Mouse (Mus musculus) left cerebral cortex, adult 18-20 months (tissue): ENCODE results near the gene Invs. TPM values are rescaled to one million over a fixed set of nuclear protein-coding genes. Genes with fewer than 3 reads are reported as not detected.
A peak's percentile ranks its signal among the peaks of the same experiment; 100 is the strongest.

ENCODE experiments used
- DNase-seq, 2 experiments: peaks; one replicate each; pipeline ENCODE4 v3.0.0; 2021 to 2022; ENCODE audit warnings: low spot score in 2 of 2, mixed read lengths in 1 of 2
- long read RNA-seq, 2 experiments: library from polyadenylated mRNA; stranded (forward); transcript quantifications; one replicate each; pipeline ENCODE4 v2.0.0; 2021
- total RNA-seq, 2 experiments: library from RNA; stranded (reverse); gene quantifications; 2 replicates each; pipeline ENCODE4 v1.2.3; 2021

Invs gene
- total RNA-seq: 10 to 100 TPM; 11.8 to 13.1 TPM
- long read RNA-seq, experiment 1, partial matches to known transcripts: 0 of 3 reads
- long read RNA-seq, experiment 1, other reads (novel, unspliced or antisense): 3 of 3 reads
- long read RNA-seq, experiment 2, partial matches to known transcripts: 1 of 2 reads
- long read RNA-seq, experiment 2, other reads (novel, unspliced or antisense): 1 of 2 reads

DNA sequence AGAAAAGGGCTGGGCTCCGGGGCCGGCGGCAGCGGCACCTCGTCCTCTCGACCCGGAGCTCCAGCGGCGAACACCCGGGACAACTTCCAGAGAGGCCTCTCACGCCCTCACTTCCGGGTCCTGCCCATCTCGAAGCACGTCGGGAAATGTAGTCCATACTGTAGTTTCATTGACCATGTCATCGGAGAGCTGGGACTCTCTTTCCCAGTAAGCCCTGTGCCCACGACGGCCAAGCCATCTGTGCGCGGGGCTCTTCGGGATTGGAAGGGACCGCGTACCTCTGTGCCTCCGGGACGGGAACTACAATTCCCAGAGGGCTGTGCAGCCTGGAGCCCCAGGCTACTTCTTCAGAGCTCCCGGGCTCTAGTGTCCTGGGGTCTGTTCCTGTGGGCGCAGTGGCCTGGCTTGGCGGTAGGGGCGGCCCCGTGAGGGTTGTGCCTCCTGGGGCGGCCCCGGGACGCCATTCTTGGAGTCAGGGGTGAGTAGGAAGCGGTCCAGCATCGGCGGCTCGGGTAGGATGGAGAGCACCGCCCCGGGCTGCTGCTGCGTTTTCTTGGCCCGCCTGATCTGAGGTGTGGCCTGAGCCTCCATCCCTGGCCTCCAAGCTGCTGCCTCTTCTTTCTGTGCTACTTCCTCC lies at the start of gene Invs, which contains the start of gene Erp44:
TSS of gene Invs (plus strand) at position 263 of the 637 bp plus-strand sequence.
TSS of gene Erp44 (minus strand) at position 61 of the 637 bp plus-strand sequence.
- DNase-seq: peak; percentile 91 to 95

DNA sequence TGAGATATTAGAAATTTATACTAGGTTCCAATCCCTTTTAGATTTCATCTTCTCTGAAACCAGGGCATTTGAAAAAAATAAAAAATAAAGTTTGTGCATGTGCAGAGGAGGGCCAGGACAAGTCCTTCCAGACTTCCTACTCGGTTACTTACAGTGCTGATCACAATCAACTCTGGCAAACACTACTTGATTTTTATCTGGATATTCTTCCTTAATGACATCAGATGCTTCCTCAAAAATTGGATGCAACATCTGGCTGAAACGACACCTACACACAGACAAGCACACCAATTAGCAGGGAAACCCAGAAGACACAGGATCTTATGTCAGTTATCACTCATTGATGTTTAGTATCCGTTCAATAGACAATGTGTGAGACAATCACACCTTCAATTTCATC lies 42.8 kb upstream of the Invs start:
- no peak for DNase-seq

DNA sequence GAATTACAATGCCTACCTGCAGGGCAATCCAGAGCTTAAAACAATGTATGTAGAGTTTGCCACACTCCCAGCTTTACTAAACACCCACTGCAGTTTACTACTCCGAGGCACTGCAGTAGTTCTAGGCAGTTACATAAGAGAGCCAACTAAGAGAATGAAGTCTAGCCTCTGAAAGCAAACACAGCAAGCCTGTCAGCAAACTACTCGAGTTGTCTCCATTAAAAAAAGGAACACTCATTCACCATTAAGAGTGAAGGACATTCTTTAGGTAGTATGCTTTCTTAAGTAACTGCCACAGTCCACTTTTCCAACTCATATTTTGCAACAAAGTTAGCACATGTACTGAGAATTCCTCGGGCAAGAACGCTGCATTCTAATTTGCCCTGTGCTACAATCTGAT lies 40.5 kb upstream of the Invs start:
- peak in 1 of 2 experiments; percentile 11 for DNase-seq

DNA sequence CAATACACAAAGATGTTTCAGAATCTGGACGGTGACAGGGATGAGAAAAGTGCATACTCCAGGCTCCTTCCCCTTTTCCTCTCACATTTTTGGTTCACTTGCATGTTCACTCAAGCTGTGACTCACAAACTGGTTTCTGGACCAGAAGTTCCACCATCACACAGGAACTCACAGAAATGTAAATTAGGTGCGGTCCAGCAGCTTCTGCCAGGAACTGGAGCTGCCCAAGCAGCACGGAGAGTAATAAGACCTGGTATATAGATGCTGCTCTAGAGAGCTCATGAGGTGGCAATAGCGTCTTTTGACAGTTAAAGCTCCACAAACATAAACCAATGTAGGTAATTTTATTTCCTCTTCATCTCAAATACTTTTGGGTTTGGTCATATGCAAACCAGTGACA lies 37.1 kb upstream of the Invs start:
- no peak for DNase-seq

DNA sequence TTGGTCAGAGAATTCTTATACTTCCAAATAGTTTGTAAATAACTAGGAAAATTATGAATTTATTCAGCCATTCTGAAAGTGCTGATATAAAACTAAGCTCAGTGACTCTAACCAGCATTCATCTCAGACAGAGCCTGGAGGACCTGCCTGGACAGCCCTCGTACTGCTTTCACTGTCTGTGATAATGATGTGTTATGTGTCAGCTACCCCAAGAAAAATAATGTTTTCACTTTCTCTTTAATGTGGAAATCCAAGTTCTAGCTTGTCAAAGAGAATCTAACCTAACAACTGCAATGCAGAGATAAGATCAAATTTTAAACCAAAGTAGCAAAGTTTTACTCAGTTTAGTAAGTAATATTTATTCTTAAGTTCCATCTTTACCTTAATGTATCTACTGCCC lies 35.8 kb upstream of the Invs start:
- no peak for DNase-seq

DNA sequence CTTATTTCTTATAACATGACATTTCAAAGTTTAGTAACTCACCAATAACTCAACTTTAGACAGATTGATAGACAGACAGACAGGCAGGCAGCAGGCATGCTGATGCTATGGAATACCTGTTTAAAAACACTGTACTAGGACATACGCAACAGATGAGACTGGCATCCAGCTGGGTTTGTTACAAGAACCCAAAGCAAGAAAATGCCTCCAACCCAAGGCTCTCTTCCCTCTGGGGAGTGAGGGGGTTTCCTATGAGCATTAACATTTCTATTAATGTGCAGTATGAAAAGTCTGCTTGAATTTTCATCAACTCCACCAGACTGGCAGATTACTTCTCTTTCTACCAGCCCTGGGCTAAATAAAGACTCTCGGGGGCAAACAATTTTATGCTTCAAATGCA lies 35.3 kb upstream of the Invs start:
- DNase-seq: no peak

DNA sequence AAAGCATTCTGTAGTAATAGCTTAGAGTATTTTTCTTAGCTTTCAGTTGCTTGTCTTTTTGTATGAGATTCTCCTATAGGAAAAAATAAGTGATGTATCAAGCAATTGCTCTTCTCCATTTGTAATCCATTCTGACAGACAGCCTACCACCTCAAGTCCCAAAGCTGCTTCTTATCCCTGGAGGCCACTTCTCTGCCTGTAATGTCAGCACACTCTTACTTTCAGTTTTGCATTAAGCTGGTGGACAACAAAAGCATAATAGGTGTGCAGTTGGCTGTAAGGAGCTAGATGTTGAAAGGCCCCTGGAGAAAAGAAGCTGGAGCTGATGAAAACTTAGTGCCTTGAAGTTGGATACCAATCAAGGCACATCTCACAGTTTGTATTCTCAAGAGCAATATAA lies 26.3 kb upstream of the Invs start:
- DNase-seq: no peak

DNA sequence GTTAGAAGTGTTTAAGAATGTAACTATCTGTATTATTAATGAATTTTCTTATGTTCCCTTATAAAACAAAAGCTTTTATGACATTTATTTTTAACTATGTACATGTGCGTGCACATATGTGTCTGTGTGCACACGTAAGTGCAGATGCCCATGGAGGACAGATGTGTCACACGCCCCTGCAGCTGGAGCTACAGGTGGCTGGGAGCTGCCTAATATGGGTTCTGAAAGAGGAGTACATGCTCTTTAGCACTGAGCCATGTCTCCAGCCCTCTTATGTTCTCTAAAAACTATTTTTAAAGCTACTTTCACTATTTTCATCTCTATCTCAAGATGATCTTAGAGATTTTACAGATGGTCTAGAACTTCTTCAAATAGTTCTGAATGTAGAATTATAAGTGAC lies 21.5 kb upstream of the Invs start:
- DNase-seq: no peak

DNA sequence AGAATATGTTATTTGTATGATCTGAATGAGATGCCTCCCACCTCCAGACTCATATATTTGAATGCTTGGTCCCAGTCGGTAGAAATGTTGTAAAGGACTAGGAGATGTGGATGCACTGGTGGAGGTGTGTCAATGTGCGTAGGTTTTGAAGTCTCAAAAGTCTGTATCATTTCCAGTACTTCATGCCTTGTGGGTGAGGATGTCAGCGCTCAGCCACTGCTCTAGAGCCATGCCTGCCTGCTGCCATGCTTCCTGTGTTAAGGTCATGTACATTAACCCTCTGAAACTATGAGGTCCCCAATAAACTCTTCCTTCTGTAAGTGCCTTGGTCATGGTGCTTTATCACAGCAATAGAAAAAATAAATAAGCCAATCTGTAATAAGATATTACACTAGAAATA lies 11.9 kb upstream of the Invs start:
- DNase-seq: no peak

DNA sequence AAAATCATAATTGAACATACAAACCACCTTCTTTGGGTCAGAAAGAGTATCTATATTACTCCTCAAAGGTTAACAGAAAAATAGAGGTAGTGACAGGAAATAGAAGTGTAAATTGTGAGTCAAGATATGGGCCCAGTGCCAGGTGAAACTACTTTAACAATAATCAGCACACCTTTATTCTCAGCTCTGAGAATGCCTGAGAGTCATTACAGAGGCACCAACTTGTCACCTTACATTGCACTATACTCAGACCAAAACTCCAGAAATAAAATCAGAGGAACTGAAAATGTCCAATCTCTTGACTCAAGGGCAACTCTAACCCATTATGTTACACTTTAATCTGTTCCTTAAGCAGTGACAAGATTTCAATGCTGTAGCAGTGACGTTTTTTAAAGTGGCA lies 11.4 kb upstream of the Invs start:
- no peak for DNase-seq

DNA sequence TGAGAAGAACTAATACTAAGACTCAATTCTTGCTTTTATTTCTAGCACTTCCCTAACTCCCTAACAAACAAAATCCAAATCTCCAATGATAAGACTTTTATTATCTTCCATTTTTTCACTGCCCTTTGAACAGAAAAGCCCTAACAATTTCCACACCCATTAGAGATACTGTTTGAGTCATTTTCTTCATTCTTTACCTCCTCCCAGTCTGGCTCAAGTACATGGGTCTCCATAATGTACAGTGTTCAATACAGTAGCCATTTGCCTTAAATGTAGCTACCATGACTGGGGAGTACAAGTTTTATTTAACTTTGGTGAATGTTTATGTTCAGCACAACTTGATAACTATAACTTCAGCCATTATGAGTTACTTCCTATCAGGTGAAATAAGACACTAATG lies 9.0 kb upstream of the Invs start:
- no peak for DNase-seq

DNA sequence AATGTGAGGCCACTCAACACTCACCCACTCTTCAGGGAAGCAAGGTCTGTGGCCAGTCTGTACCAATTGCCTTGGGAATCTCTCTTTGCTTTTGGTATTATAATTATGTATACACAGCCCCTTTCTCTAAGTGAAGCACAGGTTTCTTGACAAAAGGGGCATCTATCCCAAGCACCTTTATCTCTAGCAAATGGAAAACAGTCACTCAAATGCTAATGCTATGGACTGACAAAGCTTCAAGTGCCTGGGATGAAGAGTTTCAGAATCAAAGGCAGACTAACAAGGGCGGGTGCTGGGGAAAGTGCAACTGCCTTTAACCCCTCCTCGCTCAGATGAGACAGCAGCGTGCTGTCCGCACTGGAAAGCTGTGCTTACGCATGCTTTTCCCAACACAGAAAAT lies 7.7 kb upstream of the Invs start:
- DNase-seq: no peak

DNA sequence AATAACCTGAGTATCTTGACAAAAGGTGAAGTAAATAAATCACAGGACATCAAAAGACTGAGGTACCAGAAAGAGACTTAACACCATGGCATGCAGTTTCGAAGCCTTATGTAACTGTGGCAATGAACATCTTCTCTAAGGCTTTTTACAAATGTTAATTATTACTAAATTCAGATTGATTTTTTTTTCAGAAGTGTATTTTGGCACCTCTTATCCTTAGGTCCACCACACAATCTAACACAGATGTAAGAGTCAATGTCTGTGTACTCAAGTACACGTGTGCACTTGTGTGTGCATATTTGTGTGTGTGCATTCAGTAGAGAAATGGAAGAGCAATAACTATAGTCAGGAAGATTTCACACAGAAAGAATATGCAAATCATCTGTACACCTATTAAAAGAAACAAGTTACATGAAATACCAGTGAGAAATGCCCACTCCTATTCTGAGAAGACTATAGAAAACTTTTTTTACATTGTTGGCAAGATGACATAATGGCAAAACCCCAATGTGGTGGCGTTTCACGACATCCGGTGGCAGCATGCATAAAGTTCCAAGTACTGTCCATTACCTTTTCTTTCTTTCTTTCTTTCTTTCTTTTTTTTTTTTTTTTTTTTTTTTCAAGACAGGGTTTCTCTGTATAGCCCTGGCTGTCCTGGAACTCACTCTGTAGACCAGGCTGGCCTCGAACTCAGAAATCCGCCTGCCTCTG lies 6.3 kb upstream of the Invs start:
- DNase-seq: no peak

DNA sequence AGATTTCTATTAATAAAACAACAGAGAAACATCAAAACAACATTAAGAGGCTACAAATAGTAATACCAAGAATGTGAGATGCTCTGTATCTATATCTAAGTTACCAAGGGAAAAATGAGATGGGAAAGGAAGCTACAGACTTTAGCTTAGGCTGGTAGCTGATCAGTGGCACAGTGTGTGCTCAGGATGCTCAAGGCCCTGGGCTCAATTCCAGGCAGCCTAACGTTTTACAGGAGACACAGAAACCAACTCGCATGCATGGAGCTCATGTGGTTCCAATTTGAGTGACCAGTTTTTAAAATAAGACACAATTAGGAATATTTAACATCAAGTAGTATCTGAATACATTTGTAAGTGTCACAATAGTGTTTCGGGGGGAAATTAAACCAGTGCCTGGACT lies 3.8 kb upstream of the Invs start:
- DNase-seq: no peak

DNA sequence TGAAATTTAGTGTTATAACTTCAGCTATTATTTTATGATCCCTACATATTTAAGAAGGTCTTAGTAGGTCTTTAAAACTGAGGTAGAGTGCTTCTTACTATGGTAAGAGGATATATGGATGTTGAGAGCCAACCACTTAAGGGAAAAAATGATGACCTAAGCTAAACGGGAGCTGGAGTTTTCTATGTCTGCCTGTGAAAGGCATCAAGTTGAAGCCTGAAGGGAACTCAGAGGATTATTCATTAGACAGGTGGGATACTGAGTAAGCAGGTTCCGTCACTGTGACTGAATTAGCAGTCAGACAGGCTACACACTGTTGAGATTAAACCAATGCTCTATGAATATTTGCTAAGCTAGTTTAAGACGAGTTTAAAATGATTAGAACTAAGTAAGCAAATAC lies 2.5 kb upstream of the Invs start:
- no peak for DNase-seq

DNA sequence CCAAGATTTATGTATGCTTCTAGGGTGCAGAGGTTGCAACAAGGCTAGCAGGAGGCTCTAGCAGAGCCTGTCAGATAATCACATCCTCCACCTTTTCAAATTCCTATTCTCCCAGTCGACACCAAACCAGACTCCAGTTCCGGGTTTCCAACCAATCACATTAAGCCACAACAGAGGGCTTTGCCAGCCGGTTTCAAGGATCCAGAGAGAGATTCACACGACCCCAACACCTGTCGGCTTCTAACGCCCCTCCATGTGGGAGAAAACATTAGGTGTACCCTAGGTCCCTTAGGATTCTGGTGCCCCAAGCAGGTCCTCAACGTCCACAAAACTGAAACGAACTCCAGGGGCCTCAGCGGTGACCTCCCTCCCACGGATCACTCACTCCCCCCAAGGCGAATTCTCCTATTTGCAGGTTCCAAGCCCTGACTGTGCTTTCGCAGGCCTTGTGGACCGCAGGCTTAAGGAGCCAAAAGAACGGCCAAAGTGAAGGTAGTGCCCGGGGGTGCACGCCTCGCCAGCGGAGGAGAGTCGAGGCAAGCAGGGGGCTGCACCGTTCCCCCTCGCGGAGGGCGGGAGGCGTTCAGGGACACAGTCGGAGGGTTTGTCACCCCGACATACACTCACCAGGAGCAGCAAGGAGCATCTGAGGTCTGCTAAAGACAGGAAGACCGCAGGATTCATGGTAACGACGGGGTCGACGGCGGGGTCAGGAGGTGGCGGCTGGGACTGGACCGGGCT lies 633 bp upstream of the Invs start:
- DNase-seq: peak in 1 of 2 experiments; percentile 20

DNA sequence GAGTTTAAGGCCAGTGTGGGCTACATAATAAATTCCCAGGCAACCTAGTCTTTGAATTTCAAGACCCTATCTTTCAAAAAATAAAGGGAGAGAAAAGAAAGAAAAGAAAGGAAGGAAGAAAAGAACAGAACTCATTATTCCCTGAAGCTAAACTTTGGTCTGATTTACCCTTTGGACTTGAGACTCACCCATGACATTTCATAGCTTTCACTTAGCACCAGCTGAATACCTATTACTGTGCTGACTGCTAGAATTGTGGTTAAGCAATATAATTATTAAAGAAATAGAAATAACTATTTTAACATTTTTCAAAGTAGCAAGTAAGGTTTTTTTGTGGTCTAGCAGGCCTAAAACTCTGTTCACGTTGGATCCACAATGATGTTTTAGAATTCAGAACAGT lies 1.6 kb downstream of the Invs start:
- DNase-seq: no peak

DNA sequence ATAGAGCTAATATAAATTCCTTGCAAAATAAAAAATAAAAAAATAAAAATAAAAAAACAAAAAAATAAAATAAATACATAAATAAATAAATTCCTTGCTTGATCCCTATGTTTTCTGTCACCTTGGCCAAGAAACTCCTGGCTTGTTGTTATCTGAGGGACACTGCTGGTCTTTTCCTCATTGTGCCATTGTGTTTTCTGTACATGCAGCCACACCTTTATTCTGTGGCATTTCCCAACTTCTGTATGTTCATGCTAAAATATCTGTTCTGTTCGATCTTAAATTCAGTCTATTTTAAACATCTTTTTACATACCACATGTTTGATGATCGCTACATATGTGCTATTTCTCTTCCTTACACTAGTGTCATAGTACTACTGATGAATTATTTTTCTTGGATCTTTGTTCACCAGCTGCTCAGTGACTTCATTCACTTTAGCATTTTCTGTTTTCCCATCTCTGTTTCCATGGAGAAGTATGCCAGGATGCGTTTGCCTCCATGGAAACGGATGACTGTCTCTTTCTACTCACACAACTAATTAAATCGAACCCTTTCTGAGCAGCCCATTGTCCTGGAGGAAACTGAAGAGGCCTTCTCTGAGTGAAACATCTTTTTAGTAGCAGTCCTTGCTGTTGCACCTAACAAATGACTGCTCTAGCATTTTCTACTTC lies 7.7 kb downstream of the Invs start:
- DNase-seq: no peak

DNA sequence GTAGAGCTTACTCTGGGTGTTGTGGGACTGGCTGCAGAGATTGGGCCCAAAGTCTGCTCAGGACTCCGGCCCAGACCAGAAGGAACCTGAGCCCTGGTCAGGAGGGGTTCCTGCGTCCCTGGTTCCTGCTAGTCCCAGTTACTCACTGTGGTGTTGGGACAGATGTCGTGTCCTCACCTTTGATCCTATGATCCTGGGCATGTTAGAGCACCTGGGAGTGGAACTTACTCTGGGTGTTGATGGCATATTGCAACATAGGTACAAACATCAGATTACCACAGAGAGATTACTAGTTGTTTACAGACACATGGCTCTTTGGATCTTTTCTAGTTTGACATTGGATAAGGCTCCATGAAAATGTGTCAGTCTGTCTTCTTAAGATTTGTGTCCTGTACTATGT lies 35.3 kb downstream of the Invs start:
- DNase-seq: no peak

DNA sequence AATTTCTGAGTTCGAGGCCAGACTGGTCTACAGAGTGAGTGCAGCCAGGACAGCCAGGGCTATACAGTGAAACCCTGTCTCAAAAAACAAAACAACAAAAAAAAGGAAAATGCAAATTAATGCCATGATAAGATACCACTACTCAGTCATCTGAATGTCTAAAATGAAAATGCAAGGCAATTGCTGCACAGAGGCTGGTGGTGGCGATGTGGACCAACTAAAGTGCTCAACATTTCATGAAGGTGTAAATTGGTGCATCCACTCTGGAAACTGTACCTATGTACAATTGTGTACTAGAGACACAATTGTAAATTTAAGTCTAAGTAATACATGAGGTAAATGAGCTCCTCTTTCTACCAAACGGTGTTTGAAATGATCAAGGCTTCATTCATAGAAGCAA lies 36.5 kb downstream of the Invs start:
- DNase-seq: no peak

DNA sequence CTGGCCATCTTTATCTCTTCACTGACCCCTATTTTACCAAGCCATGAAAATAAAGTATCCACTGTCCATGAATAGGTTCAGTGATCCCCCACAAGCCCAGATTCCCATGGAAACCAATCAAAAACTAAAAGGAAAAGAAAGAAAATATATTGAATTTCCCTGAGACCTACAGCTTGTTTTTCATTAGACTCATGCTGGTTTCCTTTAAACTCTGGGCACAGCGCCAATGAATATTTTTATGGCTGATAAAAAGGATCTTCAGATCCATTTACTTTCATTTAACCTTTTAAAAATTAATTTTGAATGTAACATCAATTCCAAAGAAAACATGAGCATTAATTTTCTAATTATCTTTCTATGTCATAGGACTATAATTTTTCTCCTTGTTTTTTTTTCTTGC lies 41.7 kb downstream of the Invs start:
- no peak for DNase-seq
